Mouse (Mus musculus): Measurements from ENCODE around the gene Pld3.

The Pld3 gene

DNA sequence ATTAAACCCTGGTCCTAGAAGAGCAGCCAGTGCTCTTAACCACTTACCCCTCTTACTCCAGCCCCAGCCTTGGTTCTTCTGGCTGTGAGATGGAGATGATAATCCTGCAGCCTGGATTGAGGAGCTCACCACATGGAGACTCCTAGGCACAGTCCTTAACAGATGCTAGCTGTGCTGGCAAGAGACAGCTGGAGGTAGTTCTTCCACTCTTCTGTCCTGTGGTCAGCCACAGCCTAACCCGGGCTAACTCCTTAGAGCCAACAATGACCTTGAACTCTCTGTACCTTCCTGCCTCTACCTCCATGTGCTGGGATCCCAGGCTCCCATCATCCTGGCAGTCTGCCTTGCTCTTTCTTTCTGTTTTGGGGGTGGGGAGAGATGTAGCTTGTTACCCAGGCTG lies 8.0 kb upstream of the Pld3 start:
- no peak for DNase-seq

GRCm38 (mm10) chr7:27560291-27560887 lies 7.4 kb upstream of the Pld3 start:
- DNase-seq, result no peak

DNA sequence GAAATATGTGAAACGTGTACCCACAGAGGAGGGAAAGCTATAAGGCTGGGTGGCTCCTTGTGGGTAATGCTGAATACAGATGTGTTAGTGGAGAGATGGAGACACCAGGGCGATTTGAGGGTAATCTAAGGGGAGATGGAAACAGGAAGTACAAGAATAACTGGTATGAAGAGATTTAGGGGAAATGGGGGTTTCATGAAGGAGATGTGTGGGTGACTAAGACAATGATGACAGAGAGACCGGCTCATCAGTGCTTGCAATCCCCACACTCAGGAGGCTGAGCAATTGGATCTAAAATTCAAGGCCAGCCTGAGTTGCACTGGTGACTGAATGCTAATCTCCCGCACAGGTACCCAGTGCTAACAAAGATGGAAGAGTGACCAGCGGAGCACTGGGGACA lies 948 bp downstream of the Pld3 start:
- DNase-seq, result no peak

- DNase-seq, result no peak
Observed at GRCm38 (mm10) chr7:27549597-27549996, 3.4 kb downstream of the Pld3 start.

- DNase-seq, result no peak
Observed at GRCm38 (mm10) chr7:27544675-27545370, 8.2 kb downstream of the Pld3 start.

GRCm38 (mm10) chr7:27543851-27544250 lies 9.2 kb downstream of the Pld3 start:
- no peak for DNase-seq

- no peak for DNase-seq
Observed at GRCm38 (mm10) chr7:27543065-27543464, 10.0 kb downstream of the Pld3 start.

DNA sequence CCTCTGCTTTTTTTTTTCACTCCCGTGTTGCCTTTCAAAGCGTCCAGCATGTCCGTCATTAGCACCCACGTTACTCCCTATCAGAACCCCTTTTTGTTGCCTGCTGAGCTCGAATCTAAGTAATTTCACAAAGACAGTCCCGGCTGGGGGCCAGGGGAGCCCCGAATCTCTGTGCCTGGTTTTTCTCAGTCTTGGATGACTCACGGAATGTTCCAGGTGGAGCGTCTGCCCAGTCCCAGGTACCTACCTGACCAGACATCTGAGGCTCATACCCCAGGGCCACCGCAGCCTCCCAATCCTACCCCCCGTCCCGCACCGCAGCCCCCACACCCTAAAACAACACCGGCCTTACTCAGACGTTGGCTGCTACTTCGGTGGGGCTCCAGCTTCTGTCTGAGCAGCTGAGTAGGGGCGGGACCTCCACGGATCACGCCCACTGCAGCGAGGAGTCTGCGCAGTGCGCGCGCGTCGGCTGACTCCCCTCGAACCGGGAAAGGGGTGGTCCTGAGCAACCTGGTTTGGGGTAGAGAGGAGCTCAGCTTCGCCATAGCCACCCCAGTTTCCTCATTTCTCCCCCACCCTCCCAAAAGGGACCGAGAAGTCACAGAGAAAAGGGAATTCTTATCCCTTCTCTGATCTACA lies 10.5 kb downstream of the Pld3 start:
- DNase-seq, result peak; percentile 93

DNA sequence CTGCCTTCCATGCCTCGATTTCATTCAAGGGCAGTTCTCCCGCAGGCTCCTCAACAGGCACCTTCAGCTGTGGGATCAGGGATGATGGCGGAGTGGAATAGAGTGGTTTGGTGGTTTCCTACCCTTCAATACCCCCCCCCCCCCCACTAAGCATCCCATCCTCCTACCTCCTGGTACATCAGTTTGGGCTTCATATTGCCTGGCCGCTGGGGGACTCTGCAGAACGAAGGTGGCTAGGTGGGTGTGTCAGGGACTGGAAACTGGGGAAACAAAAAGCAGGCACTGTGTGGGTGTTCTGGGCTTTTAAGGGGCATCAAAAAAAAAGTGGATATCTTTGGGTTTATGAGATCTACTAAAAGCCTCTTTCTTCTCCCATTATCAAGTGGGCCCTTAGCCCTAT lies 11.1 kb downstream of the Pld3 start:
- DNase-seq, result no peak

GRCm38 (mm10) chr7:27541431-27541830 lies 11.6 kb downstream of the Pld3 start:
- DNase-seq, result peak; percentile 94

DNA sequence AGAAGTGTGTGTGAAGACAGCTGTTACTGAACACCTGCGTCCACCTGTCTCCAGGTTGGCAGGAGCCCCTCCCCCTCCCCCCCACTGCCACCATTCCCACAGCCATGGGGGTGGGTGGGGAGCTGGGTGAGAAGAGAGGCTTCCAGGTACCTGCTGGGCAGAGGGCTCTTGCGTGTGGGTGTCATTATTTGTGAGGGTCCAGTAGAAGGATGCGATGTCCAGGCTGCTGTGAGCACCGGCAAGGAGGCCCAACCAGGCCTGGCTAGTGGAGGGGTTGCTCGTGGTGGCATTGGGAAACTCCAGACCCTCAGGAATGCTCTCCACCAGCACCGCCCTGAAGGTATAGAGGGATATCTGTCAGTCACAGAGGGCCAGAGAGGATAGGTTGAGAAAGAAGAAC lies 12.1 kb downstream of the Pld3 start:
- DNase-seq, result no peak

- no peak for DNase-seq
Observed at GRCm38 (mm10) chr7:27540521-27540920, 12.5 kb downstream of the Pld3 start.

DNA sequence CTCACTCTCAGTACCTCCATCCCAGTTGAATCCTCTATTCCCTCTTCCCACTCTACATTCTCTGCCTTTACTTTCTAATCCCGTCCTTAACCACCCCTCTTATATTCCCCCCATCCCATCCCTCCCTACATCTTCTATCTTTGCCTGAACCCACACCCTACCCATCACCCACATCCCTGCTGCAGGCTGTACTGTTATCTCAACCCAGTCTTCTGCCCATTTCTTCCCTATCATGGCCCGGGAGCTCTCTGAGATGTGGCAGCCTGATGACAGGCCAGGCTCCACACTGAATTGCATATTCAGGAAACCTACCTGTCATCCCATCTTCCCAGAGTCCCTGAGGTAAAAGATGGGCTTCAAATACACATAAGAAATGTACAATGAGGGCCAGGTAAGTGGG lies 14.2 kb downstream of the Pld3 start:
- DNase-seq, result no peak

DNA sequence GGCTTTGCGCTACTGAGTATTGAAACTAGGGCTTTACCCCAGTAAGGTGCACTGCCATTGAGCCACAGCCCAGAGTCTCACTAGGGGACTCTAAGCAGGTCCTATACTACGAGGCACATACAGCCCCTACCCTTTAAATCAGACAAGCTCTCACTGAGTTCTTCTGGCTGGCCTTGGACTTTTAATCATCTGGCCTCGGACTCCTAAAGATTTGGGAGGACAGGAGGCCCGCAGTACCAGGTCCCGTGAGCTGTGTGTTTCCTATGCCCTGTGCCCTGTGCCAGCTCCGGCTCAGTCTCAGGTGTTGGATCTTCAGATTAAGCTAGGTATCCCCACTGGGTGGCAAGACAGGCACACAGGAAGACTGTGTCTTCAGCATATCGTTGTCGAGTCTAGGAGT lies 15.0 kb downstream of the Pld3 start:
- DNase-seq, result no peak

DNA sequence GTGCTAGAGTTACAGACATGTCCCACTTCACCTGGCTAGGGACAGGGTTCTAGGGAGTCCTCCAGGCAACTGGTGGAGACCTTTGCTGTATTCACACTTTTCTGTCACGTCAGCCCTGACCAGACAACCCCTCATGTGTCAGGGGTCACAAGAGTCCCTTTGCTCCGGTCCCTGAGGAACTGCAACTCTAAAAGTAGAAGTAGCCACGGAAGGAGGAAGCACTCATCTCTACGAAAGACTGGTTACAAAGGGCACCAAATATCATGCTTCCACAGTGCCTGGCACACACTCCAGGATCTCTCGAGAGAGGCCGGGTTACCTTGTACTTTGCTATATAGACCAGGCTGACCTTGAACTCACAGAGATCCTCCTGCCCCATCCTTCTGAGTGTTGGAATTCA lies 16.4 kb downstream of the Pld3 start:
- no peak for DNase-seq

DNA sequence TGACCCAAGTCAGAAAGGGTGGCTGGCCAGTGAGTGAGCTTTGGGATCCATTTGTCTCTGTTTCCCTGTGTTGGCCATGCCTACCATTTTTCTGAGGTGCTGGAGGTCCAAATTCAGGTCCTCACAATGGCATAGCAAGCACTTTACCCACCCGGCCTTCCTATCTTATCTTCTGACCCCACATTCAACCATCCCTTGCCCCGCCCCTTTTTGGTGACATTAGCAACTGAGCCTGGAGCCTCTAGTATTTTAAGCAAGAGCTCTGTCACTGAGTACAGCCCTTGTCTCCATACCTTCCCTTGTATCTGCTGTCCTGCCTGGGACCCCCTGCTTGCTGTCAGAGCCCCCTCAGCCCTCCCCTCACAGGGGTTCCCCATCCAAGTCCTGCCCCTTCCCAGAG lies 17.6 kb downstream of the Pld3 start:
- DNase-seq, result no peak

- no peak for DNase-seq
Observed at GRCm38 (mm10) chr7:27532480-27533050, 20.5 kb downstream of the Pld3 start.

DNA sequence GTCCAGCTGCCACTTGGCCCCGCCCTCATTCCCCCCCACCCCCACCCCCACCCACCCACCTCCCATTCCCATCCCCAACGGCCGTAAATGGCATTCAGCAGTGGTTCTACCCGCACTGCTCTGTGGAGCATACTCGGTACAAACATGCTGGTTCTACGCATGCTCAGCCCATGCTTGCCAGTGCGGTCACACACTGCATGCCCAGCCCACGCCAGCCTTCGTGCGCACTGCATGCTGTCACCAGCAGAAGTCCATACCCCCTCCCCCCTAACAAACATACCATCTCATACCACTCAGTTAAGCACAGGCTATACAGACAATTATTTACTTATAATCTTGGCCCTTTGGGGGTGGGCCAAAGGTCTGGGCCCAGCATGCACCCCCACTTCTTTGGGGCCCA lies 21.3 kb downstream of the Pld3 start:
- no peak for DNase-seq

DNA sequence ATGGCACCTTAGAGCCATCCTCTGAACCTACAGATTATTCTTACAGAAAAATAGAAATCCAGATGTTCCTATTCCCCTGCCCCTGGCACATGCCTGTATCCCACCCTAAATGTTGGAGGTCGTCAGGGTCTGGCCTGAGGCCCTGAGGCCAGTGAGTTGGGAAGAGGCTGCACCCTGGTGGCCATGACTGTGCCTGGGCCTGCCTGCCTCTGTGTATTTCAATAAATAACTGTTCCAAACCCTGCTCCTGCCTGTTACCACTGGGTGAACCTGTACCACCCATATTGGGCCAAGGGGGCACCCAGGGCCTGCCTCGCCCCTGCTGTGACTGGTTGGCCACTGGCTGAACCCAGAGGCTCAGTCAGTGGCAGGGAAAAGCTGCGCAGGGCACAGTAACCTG lies 22.1 kb downstream of the Pld3 start:
- no peak for DNase-seq

DNA sequence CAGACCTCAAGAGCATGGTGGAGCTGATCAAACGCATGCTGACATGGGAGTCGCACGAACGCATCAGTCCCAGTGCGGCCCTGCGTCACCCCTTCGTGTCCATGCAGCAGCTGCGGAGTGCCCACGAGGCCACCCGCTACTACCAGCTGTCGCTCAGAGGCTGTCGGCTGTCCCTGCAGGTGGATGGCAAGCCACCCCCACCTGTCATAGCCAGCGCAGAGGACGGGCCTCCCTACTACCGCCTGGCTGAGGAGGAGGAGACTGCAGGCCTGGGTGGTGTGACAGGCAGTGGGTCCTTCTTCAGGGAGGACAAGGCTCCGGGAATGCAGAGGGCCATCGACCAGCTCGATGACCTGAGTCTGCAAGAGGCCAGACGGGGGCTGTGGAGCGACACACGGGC lies 23.9 kb downstream of the Pld3 start:
- DNase-seq, result no peak

DNA sequence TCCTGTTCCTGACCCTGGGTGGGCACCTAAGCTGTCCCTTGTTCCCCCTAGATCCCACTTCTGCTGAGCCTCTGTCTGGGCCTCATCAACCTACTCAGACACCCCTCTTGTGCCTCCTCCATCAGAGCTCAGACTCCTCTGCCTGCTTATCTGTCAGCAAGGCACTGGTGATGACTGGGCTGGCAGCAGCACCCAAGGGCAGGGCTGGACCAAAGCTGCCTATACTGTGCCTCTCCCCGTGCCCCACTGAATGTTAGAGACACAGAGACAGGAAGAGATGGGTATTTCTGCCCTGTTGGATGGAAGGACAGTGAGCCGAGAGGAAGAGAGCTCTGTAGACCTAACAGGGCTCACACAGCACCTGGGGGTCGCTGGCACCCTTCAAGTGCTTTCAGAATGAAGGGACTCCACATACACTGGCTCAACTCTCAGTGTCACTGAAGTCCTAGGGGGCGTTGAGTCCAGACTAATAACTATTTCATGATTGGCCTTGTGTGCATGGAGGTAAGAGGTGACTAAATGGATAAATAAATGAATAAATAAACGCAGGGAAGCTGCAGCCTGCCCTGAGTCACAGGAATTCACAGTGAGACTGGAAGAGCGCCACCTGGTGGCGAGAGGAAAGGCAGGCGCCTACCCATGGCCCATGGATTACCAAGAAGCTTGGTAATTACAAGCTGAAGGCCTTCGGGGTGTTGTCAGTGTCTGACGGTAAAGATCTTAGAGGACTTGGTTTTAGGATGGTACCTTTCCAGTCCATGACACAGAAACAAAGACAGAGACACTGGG lies 26.8 kb downstream of the Pld3 start:
- peak; percentile 75 for DNase-seq

DNA sequence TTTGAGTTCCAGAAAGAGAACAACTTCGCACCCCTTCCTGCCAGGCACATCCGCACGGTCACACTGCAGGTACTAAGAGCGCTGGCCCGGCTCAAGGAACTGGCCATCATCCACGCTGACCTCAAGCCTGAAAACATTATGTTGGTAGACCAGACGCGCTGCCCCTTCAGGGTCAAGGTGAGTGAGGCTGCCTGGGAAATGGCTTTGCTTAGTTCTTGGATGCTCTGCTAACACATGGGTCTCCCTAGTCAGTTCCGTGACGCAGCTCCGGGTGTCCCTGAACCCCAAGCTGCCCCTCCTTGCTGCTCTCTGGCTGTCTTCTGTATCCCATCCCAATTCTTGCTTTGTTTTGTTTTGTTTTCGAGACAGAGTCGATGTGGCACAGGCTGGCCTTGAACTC lies 29.2 kb downstream of the Pld3 start:
- no peak for DNase-seq

- DNase-seq, result no peak
Observed at GRCm38 (mm10) chr7:27522967-27523366, 30.1 kb downstream of the Pld3 start, which contains the start of gene Hipk4. Hipk4 (plus strand) TSS chr7:27523267.

Measured in layer of hippocampus, adult 9-11 months (tissue).